Mouse (Mus musculus) right cerebral cortex, postnatal 4 days (tissue): Measurements from ENCODE around the gene Arsk.

Experiments used
- DNase-seq: peaks from one replicate; pipeline ENCODE4 v3.0.0-alpha.2; 2022

Arsk gene

GRCm38 (mm10) chr13:76098493-76099303, at the start of gene Arsk, which contains the start of gene Ttc37:
Gene Arsk (minus strand): TSS chr13:76098660.
Gene Ttc37 (plus strand): TSS chr13:76098734.
- DNase-seq = peak; percentile 93

- DNase-seq = no peak
Observed at GRCm38 (mm10) chr13:76141117-76141808, 42.8 kb upstream of the Arsk start.

GRCm38 (mm10) chr13:76138862-76139261, 40.4 kb upstream of the Arsk start:
- DNase-seq = no peak

GRCm38 (mm10) chr13:76132415-76132814, 34.0 kb upstream of the Arsk start:
- DNase-seq = no peak

- DNase-seq = no peak
Observed at GRCm38 (mm10) chr13:76128799-76129198, 30.3 kb upstream of the Arsk start.

DNA sequence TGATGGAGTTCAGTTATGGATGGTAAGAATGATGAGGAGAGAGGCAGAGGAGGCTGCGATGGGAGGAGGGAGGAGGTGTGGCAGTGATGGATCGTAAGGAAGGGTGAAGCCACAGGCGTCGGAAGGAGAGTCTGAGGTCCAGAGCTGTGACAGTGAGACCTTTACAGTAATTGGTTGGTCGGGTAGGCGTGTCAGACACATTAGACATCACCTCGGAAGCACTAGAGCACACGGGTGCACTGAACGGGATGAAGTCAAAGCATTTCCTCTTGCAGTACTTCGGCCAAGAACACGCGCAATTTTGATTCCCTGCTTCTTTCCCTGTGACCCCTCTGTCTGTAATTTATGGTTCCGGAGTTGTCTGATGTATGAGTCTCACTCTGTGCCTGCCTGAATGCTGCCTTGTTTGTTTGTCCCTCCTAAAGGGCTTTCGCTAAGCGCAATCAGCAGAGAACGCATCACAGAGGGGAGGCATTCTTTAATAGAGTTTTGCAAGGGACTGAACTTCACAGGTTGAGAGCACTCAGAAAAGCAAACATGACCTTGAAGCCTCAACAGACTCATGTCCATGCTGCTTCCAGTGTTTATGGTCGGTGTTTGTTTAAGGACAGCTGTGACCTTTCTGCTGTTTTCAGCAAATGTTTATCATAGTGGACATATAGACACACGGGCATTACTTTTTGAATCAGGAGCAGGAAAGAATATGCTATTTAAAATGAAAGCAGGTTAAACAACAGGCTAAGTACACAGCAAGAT, 10.8 kb upstream of the Arsk start:
- no peak for DNase-seq

- no peak for DNase-seq
Observed at GRCm38 (mm10) chr13:76101989-76102388, 3.5 kb upstream of the Arsk start.

- no peak for DNase-seq
Observed at GRCm38 (mm10) chr13:76098116-76098492, 356 bp downstream of the Arsk start.

DNA sequence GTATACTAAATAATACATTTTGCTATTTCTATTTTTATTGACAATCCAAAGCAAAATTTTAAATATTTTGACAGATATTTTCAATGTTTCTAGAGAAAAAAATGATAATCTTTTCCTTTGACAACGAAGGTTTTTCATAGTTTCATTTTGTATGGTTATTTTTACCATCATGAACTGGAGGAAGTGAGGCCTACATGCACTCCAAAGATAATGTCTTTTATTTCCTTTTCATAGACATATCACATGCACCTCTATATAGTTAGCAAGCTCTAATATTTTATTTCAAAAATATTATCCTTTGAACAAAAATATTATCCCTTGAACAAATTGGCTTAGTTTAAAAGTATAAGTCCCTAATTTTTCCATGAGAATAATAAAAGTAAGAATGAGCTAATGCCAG, 24.1 kb downstream of the Arsk start:
- no peak for DNase-seq

DNA sequence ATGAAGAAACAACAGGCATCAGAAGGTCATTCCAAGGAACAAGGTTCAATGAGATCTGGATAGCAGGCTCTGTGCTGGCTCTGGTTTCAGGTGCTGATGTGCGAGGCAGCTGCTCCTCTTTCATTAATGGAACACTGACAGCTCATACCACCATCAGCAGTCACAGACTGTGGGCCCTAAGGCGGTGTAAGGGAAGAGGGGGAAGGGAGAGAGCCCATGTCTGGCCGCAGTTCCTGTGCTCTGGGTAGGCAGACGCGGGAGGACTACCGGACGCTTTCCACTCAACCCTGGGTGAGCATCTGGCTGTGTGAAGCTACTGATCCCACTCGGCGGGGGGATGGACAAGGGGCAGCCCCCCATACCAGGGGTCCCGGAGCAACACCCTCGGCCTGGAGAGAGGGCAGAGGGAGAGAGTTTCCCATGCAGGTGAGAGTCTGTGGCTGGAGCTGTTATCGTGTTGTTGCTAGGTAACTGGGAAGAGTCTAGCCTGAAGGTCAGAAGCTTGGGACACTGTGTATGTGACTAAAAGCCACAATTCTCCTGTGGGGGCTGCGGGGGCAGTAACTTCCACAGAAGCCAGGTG, 34.0 kb downstream of the Arsk start:
- no peak for DNase-seq

DNA sequence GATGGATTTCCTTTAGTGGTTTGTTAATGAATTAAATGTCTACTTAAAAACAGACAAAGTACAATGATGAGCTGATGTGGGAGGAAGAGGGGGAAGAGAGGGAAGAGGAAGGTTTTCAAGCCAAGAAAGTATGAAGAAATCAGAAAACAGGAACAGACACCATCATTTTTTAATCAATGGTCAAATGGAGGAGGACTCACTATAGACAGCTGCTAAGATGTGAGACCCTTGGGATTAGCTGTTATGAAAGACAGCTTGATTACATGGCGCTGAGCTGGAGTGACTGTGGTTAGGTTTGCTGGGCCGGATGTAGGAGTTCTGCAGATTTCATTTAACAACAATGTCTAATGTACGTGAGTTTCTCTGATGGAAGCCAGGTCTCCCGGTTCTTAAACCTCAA, 34.9 kb downstream of the Arsk start:
- DNase-seq = no peak

GRCm38 (mm10) chr13:76062569-76062968, 35.9 kb downstream of the Arsk start:
- no peak for DNase-seq

DNA sequence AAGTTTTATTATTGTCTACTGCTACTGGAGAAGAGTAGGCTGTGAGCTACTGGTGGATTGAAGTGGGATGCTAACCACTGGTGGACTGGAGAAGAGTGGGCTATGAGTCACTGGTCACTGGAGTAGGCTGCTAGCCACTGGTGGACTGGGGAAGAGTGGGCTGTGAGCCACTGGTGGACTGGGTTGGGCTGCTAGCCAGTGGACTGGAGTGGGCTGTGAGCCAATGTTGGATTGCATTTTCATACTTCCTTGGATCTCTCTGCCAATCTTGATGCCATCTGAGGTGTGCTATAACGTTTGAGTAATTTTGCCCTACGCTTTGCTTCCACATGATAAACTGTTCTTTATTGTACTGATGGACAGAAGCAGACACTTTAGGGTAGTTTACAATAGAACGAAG, 36.3 kb downstream of the Arsk start:
- no peak for DNase-seq

DNA sequence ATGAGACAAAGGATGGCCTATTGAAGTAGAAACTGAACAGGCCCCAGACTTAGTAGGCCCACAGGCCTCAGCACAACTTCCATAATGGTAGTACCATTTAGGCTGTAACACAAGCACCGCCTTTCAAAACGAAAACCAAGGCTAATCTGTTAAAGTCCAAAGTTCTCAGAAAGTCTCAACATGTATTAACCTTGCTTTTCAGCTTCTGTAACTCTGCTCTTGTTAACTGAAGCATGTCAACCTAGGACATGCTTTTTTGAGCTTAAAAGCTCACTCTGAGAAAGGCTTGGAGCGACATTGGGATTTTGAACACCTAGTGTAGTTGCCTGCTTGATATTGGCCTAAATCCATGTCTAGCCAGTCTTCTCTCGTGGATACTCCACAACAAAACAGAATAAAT, 38.9 kb downstream of the Arsk start:
- no peak for DNase-seq

GRCm38 (mm10) chr13:76057267-76058069, 41.0 kb downstream of the Arsk start:
- DNase-seq = no peak

- no peak for DNase-seq
Observed at GRCm38 (mm10) chr13:76056896-76057266, 41.6 kb downstream of the Arsk start, which contains the start of gene Gpr150. Gene Gpr150 (minus strand): TSS chr13:76056996.

GRCm38 (mm10) chr13:76056261-76056724, 42.2 kb downstream of the Arsk start:
- DNase-seq = peak; percentile 64

GRCm38 (mm10) chr13:76055391-76056232, 42.8 kb downstream of the Arsk start:
- DNase-seq = peak; percentile 42

- no peak for DNase-seq
Observed at GRCm38 (mm10) chr13:76044971-76045370, 53.5 kb downstream of the Arsk start.

DNA sequence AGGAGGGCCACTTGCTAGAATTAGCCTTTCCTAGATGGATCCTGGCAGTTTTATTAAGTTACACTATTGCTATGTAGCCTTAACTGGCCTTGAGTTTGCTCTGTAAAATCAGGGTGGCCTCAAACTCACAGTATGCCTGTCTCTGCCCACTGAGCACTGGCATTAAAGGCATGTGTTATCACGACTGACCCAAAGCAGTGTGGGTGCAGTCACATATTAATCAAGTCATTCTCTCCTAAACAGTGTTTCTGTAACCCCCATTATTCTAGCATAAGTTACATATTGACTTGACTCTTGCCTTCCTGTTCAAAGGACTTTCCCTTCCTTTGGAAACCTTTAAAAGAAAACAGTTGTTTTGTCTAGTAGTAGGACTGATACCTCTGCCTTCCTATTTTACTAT, 56.0 kb downstream of the Arsk start:
- DNase-seq = no peak

GRCm38 (mm10) chr13:76024588-76024987, 73.9 kb downstream of the Arsk start:
- DNase-seq = no peak
